Mouse (Mus musculus) bone marrow macrophage, adult 2 months (primary cell): Measurements from ENCODE around the gene H2-K1.

Experiments used
- CTCF ChIP-seq: IDR thresholded peaks from 2 replicates; pipeline ENCODE4 v1.5.1; 2012; ENCODE audit warnings: low read depth, mild to moderate bottlenecking, low read length, moderate library complexity
- POLR2A ChIP-seq: IDR thresholded peaks from 2 replicates; pipeline ENCODE4 v1.6.1; 2012; ENCODE audit warnings: mild to moderate bottlenecking, low read depth, low read length, borderline replicate concordance

GRCm38 (mm10) chr17:34013436-34013835 is 13.3 kb upstream of the H2-K1 start:
- TF ChIP-seq CTCF (no peak), POLR2A (no peak)
